Mouse (Mus musculus) spleen, postnatal 36 days (tissue): ENCODE data around the gene Meaf6.

Source experiments
- DNase-seq, 2 experiments: peaks; one replicate each; pipeline ENCODE4 v3.0.0; 2022; ENCODE audit warnings: low spot score in 2 of 2, mixed read lengths in 1 of 2

Gene Meaf6

DNA sequence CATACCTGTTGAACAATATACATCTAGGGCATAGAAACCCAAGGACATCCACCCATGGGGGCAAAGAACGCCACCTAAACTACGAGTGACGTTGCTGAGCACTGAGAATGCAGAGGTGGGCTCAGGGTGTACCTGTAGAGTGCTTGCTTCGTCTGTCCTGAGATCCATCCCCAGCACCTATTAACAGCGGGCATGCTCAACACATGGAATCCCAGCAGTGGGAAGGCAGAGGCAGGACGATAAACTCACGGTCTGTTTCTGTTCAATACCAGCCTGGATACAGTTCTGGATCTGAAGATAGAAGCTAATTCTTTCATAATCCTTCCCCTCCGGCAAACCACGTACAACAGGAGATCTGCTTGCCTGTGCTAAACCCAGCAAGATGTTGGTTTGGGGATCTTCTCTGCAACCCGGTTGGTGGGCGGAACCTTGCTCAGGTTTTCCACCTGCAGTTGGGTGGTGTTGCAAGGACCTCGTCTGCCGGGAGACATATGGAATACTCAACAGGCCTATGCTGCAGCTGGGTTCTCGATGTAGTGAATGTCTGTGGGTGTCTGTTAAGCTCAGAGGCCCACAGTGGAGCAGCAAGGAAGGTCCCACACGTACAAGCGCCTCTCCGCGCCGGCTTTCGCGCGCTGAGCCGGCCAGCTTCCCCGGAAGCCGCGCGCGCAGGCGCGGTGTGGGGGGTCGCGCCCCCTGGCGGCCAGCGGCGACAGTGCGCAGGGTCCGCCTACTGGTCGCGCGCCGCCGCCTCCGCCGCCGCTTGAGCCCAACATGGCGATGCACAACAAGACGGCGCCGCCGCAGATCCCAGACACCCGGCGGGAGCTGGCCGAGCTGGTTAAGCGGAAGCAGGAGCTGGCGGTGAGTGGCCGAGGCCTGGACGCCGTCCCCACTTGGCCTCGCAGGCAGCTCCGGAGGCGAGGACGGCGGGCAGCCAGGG, at the start of gene Meaf6:
TSS of gene Meaf6 (plus strand) at position 732 of the 943 bp plus-strand sequence.
- DNase-seq, result peak; percentile 87

GRCm38 (mm10) chr4:125044454-125044853, 40.5 kb upstream of the Meaf6 start:
- DNase-seq, result no peak

DNA sequence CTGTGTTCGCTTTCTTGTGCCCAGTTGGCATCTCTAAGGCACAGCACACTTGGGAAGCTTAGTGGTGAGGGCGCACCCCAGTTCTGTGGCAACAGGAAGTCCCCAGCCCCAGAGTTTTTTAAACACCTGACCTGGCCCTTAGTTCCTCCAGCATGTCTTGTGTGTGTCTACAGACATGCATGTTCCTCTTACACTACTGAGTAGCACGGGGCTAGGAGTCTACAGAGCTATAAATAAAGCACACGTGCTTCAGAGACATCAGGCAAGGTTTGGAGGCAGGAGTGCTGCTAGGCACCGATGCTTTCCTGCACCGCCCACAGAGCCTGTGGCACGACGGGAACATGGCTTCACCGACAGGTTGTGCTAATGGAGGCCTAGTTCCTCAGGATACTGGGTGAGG, 29.5 kb upstream of the Meaf6 start:
- peak; percentile 11 to 25 for DNase-seq

DNA sequence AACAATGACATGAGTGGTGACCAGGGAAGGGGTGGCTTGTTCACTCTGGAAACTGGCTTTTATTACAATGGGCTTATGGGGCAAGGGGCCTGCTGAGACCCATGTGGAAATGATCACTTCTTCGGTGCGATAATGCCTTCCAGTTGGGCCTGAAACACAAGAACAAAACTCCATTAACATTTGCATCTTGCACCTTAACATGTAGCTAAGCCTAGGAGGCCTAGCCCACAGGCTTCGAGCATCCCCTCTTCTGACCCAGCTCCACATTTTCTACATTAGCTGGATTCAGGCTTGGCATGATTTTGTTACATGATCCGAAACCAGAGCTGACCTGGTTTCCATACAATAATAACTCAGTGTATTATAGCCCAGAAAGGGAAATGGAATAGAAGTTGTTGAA, 28.5 kb upstream of the Meaf6 start:
- DNase-seq, result no peak

DNA sequence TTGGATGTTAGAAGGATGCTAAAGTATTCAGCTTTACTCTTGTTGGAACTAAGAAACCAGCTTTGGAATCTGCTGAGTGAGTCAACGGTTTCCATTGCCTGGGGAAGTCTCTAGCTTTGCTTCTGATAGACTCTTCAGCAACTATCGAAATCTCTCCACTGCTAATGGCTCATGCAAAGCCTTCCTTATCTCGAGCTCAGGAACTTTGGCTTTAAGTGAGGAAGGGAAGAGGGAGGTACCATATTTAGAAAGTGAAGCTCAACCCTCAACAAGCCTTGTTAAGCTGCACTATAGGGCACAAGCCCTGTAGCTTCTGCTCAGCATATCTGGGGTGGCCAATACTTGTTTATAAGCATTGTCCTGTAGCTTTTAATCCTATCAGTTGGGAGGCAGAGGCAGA, 27.7 kb upstream of the Meaf6 start:
- no peak for DNase-seq

GRCm38 (mm10) chr4:125058033-125058432, 26.9 kb upstream of the Meaf6 start:
- DNase-seq, result no peak

DNA sequence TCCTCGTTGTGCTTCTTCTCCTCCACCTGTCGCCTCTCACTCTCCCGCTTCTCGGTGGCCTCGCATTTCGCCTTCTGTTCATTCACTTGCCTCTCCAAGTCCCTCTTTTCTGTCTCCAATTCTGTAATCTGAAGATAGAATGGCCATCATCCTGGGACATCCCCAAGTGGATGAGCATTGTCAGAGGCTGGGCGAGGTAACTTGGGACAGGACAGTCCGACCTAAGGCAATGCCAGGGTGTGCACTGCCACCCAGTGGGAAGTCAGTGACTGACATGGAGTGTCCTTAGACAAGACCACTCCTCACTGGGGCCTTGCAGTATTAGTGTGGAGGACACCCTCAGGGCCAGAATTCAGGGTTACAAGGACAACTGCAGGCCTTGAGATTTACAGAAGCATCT, 25.9 kb upstream of the Meaf6 start:
- DNase-seq, result peak; percentile 20 to 27

DNA sequence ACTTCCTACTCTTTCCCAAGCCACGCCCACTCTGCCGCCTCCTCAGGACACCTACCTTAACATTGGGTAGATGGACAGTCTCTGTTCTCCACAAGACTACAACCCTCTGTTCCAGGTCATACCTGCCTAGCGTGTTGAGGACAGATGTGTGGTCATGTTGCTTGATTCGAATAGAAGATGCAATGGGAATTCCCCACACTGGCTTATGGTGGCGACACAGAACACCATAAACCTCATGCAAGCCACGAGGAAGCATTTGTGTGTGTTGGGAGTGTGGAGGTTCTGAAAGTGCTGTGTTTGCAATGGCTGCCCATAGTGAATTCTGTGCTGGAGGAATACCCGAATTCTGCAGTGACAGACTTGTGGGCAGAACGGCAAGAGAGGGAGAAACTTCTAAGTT, 21.1 kb upstream of the Meaf6 start:
- DNase-seq, result no peak

DNA sequence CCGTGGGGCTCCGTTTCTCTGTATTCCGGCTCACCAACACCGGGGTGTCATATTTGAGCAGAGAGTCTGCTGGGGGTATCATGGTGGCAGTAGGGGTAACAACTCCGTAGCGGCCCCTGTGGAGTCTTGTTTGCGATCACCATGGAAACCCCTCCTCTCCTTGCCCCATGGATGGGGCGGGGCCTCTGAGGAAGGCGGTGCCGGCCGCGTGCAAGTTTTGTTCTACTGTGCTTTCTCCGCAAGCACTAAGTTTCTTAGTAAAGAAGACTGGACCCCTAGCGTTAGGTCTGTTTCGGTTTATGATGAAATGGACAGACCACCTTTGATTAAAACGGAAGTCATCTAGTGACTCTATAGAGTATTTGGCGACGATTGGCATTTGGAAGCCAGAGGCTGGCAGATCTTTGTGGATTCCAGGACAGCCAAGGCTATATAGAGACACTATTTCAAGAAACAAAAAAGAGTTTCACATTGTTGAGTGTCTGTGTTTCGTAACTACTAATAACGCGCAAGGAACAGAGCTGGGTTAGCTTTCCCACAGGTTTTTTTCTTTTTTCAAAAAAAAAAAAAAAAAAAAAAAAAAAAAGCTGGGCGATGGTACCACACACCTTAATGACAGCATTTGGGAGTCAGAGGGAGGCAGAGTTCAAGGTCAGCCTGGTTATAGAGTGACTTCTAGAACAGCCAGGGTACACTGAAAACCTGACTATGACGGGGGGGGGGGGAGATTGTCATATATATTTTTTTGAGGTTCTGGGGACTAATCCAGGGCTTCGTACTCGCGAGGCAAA, 19.2 kb upstream of the Meaf6 start, which contains the start of gene Dnali1:
TSS of gene Dnali1 (minus strand) at position 187 of the 791 bp plus-strand sequence.
- DNase-seq, result peak; percentile 56 to 65

DNA sequence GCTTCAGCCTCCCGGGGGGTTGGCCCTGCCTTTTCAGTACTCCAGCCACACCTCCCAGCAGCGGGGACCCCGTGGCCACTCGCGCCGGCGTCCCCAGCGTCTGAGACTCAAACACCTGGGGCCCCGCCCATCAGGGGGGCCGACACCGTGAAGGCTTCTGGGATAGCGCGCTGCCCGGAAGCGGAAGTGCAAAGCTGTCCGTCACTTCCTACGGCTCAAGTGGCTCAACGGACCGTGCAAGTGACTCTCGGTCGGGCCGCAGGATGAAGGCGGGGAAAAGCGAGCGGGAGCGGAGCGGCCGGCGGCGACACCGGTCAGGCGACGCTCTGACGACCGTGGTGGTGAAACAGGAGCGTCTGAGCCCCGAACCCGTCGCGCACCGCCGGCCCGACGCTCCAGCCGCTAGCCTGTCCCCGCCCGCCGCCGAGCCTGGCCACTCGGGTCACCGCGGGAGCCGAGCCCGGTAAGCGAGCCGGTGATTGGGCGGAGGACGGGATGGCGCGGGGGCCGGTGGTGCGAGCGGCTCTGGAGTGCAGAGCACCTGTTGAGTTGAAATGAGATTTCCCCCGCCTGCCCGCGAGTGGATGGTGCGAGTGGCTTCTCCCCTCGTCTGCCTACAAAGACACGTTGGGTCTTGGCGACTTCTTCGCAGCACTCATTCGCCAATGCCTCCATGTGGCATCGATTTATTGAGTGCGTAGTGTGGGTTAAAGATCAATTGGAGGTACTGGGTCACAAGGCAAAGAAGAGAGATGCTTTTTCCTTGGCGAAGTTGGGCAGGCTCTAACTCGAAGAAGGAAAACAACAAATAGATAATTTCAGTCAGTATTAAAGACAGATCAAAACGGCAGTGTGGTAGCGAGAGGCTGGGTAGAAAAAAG, 18.2 kb upstream of the Meaf6 start, which contains the start of gene Snip1:
TSS of gene Snip1 (plus strand) at position 183 of the 881 bp plus-strand sequence.
- DNase-seq, result peak; percentile 94 to 95

DNA sequence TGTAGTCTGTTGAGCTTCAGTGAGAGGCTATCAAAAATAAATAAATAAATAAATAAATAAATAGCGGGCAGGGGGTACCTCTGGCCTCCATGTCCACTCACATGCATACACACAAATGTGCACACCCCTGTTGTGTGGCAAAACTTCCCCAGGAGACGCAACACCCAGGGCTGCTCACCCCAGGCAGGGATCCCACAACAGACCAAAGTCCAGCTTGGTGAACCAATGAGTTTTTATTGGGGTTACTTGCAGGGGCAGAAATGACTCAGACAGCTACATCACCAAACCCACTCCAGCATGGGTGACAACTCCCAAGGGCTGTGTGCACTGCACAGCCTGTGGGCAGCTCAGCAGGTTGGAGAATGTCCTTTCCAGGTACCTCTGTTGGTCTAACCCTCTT, 7.2 kb upstream of the Meaf6 start:
- DNase-seq, result no peak

- DNase-seq, result no peak
These were observed 6.2 kb upstream of the Meaf6 start for GRCm38 (mm10) chr4:125078698-125079097.

DNA sequence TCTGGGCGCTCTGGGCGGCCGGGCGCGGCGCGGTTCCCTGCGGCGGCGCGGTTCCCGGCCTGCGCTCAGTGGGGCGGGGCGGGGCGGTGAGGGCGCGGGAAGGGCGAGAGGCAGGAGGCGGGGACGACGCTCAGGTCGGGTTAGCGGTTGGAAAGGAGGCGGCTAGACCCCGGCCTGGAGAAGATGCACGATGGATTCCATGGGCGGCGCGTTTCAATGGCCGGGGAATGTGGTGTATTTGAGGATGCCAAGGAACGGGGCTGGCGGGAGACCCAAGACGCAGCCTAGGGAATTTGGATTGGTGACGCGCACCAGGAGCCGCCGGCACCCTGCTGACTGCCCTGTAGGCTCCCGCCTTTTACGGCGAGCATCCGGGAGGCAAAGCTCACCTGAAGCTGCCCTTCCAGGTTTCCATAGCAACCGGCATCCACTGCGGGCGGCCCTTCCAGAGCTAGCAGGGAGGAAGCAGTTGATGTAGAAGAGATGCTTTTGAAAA, 460 bp downstream of the Meaf6 start:
- DNase-seq, result peak; percentile 41 to 61

DNA sequence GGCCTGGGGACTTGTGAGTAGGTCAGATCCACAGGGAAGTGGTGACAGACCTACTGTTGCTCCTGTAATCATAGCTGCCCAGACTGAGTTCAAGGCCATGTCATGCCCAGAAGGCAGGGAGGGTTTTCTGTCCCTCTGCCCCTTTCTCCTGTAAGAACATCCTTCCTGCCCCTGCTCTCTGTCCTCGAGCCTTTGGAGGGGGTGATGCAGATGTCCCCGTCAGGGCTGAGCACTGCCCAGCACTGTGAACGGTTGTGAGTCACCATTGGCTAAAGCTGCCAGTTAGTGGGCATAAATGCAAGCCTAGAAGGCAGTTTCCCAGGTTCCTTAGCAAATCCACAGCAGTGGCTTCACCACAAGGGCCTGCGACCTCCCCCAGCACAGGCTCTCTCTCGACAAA, 8.1 kb downstream of the Meaf6 start:
- DNase-seq, result no peak

DNA sequence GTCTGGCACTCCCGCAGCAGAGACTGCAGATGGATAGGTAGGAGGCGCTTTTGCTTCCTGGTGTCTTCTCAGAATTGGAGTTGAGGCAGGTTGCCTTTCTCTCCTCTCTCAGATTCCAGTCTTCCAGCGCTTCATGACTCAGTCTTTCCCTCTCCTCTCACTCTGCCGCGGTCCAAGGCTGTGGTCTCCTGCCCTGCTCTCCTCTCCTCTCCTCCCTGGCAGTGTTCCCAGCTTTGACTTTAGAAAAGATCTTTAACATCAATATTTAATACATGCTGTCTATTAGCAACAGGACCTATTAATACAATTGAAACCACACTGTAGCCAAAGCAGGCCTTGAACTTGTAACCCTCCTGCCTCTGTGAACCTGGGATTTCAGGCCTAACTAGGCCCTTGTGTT, 11.1 kb downstream of the Meaf6 start:
- DNase-seq, result no peak

- DNase-seq, result no peak
These were observed 12.5 kb downstream of the Meaf6 start for GRCm38 (mm10) chr4:125097412-125097811.

- DNase-seq, result peak; percentile 57 to 72
These were observed 14.5 kb downstream of the Meaf6 start for GRCm38 (mm10) chr4:125099458-125099857.

DNA sequence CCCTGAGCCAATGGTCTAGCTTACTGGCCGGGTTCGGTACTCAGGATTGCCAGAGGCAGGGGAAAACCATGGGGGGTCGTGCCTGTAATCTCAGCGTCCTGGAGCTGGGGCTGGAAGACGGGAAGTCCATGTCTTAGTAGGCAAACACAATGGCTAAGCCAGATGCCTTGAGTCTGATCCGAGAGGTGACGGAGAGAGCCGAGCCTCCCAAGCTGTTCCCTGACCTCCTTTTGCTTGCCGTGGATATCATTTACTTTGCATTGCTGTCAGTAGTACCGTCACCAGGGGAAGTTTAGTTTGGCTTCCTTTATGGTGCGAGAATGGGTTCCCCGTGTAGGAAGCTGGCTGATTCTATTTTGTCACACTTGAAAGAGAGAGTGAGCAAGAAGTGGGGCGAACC, 16.4 kb downstream of the Meaf6 start:
- DNase-seq, result no peak

- DNase-seq, result no peak
These were observed 20.4 kb downstream of the Meaf6 start for GRCm38 (mm10) chr4:125105354-125105753.

DNA sequence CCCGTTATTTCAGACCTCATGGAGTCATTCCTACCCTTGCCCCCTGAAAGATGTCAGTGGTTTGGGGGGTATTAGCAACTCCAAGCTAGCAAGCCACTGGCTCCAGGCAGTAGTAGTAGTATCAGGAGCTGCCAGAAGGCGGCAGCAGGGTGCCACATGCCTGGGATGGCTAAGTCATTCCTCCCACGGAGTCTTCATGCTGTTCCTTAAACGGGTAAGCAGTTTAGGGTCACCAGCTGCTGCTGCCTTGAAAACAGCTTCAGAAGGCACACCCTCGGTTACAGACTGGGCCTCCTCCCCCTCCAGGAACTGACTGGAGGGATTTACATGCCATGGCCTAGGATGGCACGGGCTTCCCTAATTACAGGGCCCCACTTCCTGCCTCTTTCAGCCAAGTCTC, 29.7 kb downstream of the Meaf6 start:
- DNase-seq, result peak; percentile 77 to 83

DNA sequence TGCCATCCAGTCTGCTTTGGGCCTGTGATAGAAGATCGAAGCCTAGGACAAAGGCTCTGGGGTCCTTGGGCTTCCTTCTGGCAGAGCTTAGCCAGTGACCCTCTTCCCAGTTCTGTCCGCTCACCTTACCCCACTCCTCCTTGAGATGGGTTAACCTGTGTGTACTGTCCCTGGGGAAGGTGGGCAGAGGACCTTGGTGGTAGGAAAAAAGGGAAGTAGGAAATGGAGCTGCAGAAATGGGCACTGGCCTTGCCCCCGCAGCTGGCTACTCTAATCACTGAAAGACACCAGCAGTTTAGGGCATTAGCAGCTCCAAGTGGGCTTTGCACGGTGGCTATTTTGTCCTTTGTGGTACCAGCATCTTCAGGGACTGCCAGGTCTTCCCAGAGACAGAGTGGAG, 30.1 kb downstream of the Meaf6 start:
- no peak for DNase-seq
